Mouse (Mus musculus) layer of hippocampus, adult 8-10 months (tissue): ENCODE results near the gene Coro6. TPM values are rescaled to one million over a fixed set of nuclear protein-coding genes. Genes with fewer than 3 reads are reported as not detected.

Experiments used
- DNase-seq, 2 experiments: peaks; one replicate each; pipeline ENCODE4 v3.0.0; 2022; ENCODE audit warnings: low spot score in 2 of 2
- total RNA-seq, 4 experiments: library from RNA; stranded (reverse); gene quantifications; 2 replicates each; pipeline ENCODE4 v1.2.4; 2022

Coro6 gene
- total RNA-seq: 10 to 100 TPM; 24.5 to 34.0 (median 28.6) TPM

GRCm38 (mm10) chr11:77462283-77463100 is at the start of gene Coro6:
Coro6 (plus strand) TSS chr11:77462411.
- no peak for DNase-seq

- no peak for DNase-seq
Measured at GRCm38 (mm10) chr11:77414141-77414839, 47.9 kb upstream of the Coro6 start.

- no peak for DNase-seq
Measured at GRCm38 (mm10) chr11:77416212-77417000, 45.8 kb upstream of the Coro6 start.

- no peak for DNase-seq
Measured at GRCm38 (mm10) chr11:77418021-77418420, 44.2 kb upstream of the Coro6 start.

GRCm38 (mm10) chr11:77423175-77423859 is 38.9 kb upstream of the Coro6 start:
- no peak for DNase-seq

- DNase-seq: no peak
Measured at GRCm38 (mm10) chr11:77428446-77428845, 33.8 kb upstream of the Coro6 start.

GRCm38 (mm10) chr11:77437026-77437425 is 25.2 kb upstream of the Coro6 start:
- no peak for DNase-seq

- DNase-seq: no peak
Measured at GRCm38 (mm10) chr11:77440081-77440480, 22.1 kb upstream of the Coro6 start.

GRCm38 (mm10) chr11:77441020-77441419 is 21.2 kb upstream of the Coro6 start:
- DNase-seq: no peak

GRCm38 (mm10) chr11:77442186-77443170 is 19.7 kb upstream of the Coro6 start:
- no peak for DNase-seq

GRCm38 (mm10) chr11:77444939-77445338 is 17.3 kb upstream of the Coro6 start:
- DNase-seq: no peak

GRCm38 (mm10) chr11:77446628-77447041 is 15.6 kb upstream of the Coro6 start:
- no peak for DNase-seq

- no peak for DNase-seq
Measured at GRCm38 (mm10) chr11:77449224-77449623, 13.0 kb upstream of the Coro6 start.

- no peak for DNase-seq
Measured at GRCm38 (mm10) chr11:77451670-77452069, 10.5 kb upstream of the Coro6 start.

GRCm38 (mm10) chr11:77453388-77453787 is 8.8 kb upstream of the Coro6 start:
- no peak for DNase-seq

- no peak for DNase-seq
Measured at GRCm38 (mm10) chr11:77455770-77456510, 6.3 kb upstream of the Coro6 start.

GRCm38 (mm10) chr11:77456866-77457265 is 5.3 kb upstream of the Coro6 start:
- DNase-seq: no peak

GRCm38 (mm10) chr11:77461856-77462255 is 355 bp upstream of the Coro6 start:
- DNase-seq: no peak

GRCm38 (mm10) chr11:77463101-77463445 is 862 bp downstream of the Coro6 start:
- no peak for DNase-seq
